Mouse (Mus musculus): ENCODE results near the gene H2-M10.1.
"Not testable (repeated sequence)": the region's sequence is repeated elsewhere in the genome, so short reads cannot be mapped to it uniquely, and the experiment has no call there.

H2-M10.1 gene

GRCm38 (mm10) chr17:36326055-36326454 is at the start of gene H2-M10.1:
H2-M10.1 (minus strand) TSS chr17:36326155.
- no peak for DNase-seq (ENCODE audit: low read depth, low spot score)

- DNase-seq (ENCODE audit: low read depth, low spot score): not testable (repeated sequence)
These were observed 42.4 kb upstream of the H2-M10.1 start, which contains the start of gene H2-M10.3 for GRCm38 (mm10) chr17:36368317-36368716. H2-M10.3 (minus strand) TSS chr17:36368417.

GRCm38 (mm10) chr17:36362404-36362803 is 36.4 kb upstream of the H2-M10.1 start:
- not testable (repeated sequence) for DNase-seq (ENCODE audit: low read depth, low spot score)

- DNase-seq (ENCODE audit: low read depth, low spot score): not testable (repeated sequence)
These were observed 31.6 kb upstream of the H2-M10.1 start for GRCm38 (mm10) chr17:36357512-36357911.

- no peak for DNase-seq (ENCODE audit: low read depth, low spot score)
These were observed 29.8 kb upstream of the H2-M10.1 start for GRCm38 (mm10) chr17:36355763-36356162.

GRCm38 (mm10) chr17:36355343-36355742 is 29.4 kb upstream of the H2-M10.1 start:
- DNase-seq (ENCODE audit: low read depth, low spot score): peak; percentile 47

GRCm38 (mm10) chr17:36315689-36316253 is 10.2 kb downstream of the H2-M10.1 start:
- no peak for DNase-seq (ENCODE audit: low read depth, low spot score)

- no peak for DNase-seq (ENCODE audit: low read depth, low spot score)
These were observed 10.8 kb downstream of the H2-M10.1 start for GRCm38 (mm10) chr17:36315041-36315688.

- DNase-seq (ENCODE audit: low read depth, low spot score): no peak
These were observed 11.4 kb downstream of the H2-M10.1 start for GRCm38 (mm10) chr17:36314511-36314910.

GRCm38 (mm10) chr17:36309293-36309692 is 16.7 kb downstream of the H2-M10.1 start:
- DNase-seq (ENCODE audit: low read depth, low spot score): no peak

GRCm38 (mm10) chr17:36308855-36309254 is 17.1 kb downstream of the H2-M10.1 start:
- not testable (repeated sequence) for DNase-seq (ENCODE audit: low read depth, low spot score)

GRCm38 (mm10) chr17:36286390-36286789 is 39.6 kb downstream of the H2-M10.1 start, which contains the start of gene H2-M10.2:
H2-M10.2 (minus strand) TSS chr17:36286490.
- no peak for DNase-seq (ENCODE audit: low read depth, low spot score)

- DNase-seq (ENCODE audit: low read depth, low spot score): no peak
These were observed 44.3 kb downstream of the H2-M10.1 start for GRCm38 (mm10) chr17:36281521-36282245.

- DNase-seq (ENCODE audit: low read depth, low spot score): no peak
These were observed 51.2 kb downstream of the H2-M10.1 start for GRCm38 (mm10) chr17:36274776-36275175.

- no peak for DNase-seq (ENCODE audit: low read depth, low spot score)
These were observed 52.2 kb downstream of the H2-M10.1 start for GRCm38 (mm10) chr17:36273796-36274195.
